Mouse (Mus musculus) forebrain, embryonic 16.5 days (tissue): ENCODE data around the gene Capn10. TPM values are rescaled to one million over a fixed set of nuclear protein-coding genes. Genes with fewer than 3 reads are reported as not detected.

Experiments
- ATAC-seq: fragments of 200-750 bp; cut with Nextera tagmentation; 2 replicates; pipeline ENCODE4 v1.8.0; 2017; ENCODE audit warnings: mild to moderate bottlenecking, moderate library complexity
- H3K27ac ChIP-seq: fragments of 300-500 bp; sonication (generic); 2 replicates; pipeline ENCODE4 v1.5.1; 2014; ENCODE audit warnings: low read length, control low read depth
- H3K27me3 ChIP-seq: fragments of 300-500 bp; sonication (generic); replicated peaks from 2 replicates; pipeline ENCODE4 v1.6.1; 2014; ENCODE audit warnings: low read length; ENCODE audit not compliant: control insufficient read depth, insufficient read depth
- H3K36me3 ChIP-seq: fragments of 300-500 bp; sonication (generic); 2 replicates; pipeline ENCODE4 v1.6.1; 2014; ENCODE audit not compliant: control insufficient read depth, insufficient read depth
- H3K4me1 ChIP-seq: fragments of 300-500 bp; sonication (generic); replicated peaks from 2 replicates; pipeline ENCODE4 v1.6.1; 2014; ENCODE audit warnings: low read length; ENCODE audit not compliant: control insufficient read depth, insufficient read depth
- H3K4me2 ChIP-seq: fragments of 300-500 bp; sonication (generic); 2 replicates; pipeline ENCODE4 v1.6.1; 2014; ENCODE audit warnings: mild to moderate bottlenecking, low read length, control low read depth
- H3K4me3 ChIP-seq: fragments of 300-500 bp; sonication (generic); replicated peaks from 2 replicates; pipeline ENCODE4 v1.5.1; 2014; ENCODE audit warnings: mild to moderate bottlenecking, low read length, control low read depth
- H3K9ac ChIP-seq: fragments of 300-500 bp; sonication (generic); replicated peaks from 2 replicates; pipeline ENCODE4 v1.6.1; 2014; ENCODE audit warnings: low read depth, low read length, control low read depth
- H3K9me3 ChIP-seq: fragments of 300-500 bp; sonication (generic); 2 replicates; pipeline ENCODE4 v1.6.1; 2016; ENCODE audit warnings: low read length; ENCODE audit not compliant: control insufficient read depth
- WGBS: fragments of 180-500 bp; shearing (Covaris S2); extraction: QIAGEN DNeasy Blood & Tissue Kit; methylation state at CpG from one replicate; pipeline ENCODE4 v1.1.7; 2014; 5-methylcytosine and 5-hydroxymethylcytosine counted together
- polyA plus RNA-seq: library from polyadenylated mRNA; unstranded; fragments of >200 nt; fragmentation: Nextera tagmentation; extraction: Ambion mirVana; gene quantifications from 2 replicates; pipeline ENCODE4 v1.2.1, GENCODE M21; 2015

Gene Capn10
- polyA plus RNA-seq, 1 experiment from 2014 or later: 65.5 TPM

- Histone ChIP-seq H3K4me2 (no peak overlapping the region), H3K4me1 (no peaks in the 10 kb centered on the region), H3K9ac (no peak overlapping the region), H3K27me3 (no peaks in the 10 kb centered on the region), H3K9me3 (no peaks in the 10 kb centered on the region), H3K4me3 (no peak overlapping the region), H3K36me3 (no peaks in the 10 kb centered on the region), H3K27ac (no peak overlapping the region)
- 85% methylated on average over 7 of the region's 7 CpGs for WGBS
- no peak for ATAC-seq
These were observed 47.1 kb downstream of the Capn10 start for GRCm38 (mm10) chr1:92981056-92981845.

GRCm38 (mm10) chr1:92982931-92983605 lies 48.9 kb downstream of the Capn10 start:
- H3K4me1 ChIP-seq: no peaks in the 10 kb centered on the region
- no peak overlapping the region for H3K4me3 ChIP-seq
- no peak overlapping the region for H3K9ac ChIP-seq
- H3K27me3 ChIP-seq: no peaks in the 10 kb centered on the region
- no peak overlapping the region for H3K27ac ChIP-seq
- 91% methylated on average over 17 of the region's 17 CpGs for WGBS
- H3K36me3 ChIP-seq: no peaks in the 10 kb centered on the region
- H3K9me3 ChIP-seq: no peaks in the 10 kb centered on the region
- H3K4me2 ChIP-seq: no peak overlapping the region
- ATAC-seq: no peak

- no peak for ATAC-seq
- no peak overlapping the region for H3K27ac ChIP-seq
- no peaks in the 10 kb centered on the region for H3K36me3 ChIP-seq
- no peak overlapping the region for H3K4me2 ChIP-seq
- no peaks in the 10 kb centered on the region for H3K9me3 ChIP-seq
- WGBS: 88% methylated on average over 5 of the region's 5 CpGs
- no peaks in the 10 kb centered on the region for H3K4me1 ChIP-seq
- H3K4me3 ChIP-seq: no peak overlapping the region
- H3K9ac ChIP-seq: no peak overlapping the region
- H3K27me3 ChIP-seq: no peaks in the 10 kb centered on the region
These were observed 50.8 kb downstream of the Capn10 start for GRCm38 (mm10) chr1:92984999-92985398.

GRCm38 (mm10) chr1:92988894-92989293 lies 54.7 kb downstream of the Capn10 start:
- H3K36me3 ChIP-seq: no peaks in the 10 kb centered on the region
- H3K4me3 ChIP-seq: no peak overlapping the region
- no peaks in the 10 kb centered on the region for H3K9me3 ChIP-seq
- H3K9ac ChIP-seq: no peak overlapping the region
- H3K4me2 ChIP-seq: no peak overlapping the region
- H3K27ac ChIP-seq: no peak overlapping the region
- no peaks in the 10 kb centered on the region for H3K27me3 ChIP-seq
- H3K4me1 ChIP-seq: no peaks in the 10 kb centered on the region
- 85% methylated on average over 4 of the region's 4 CpGs for WGBS
- ATAC-seq: no peak

- H3K27me3 ChIP-seq: no peaks in the 10 kb centered on the region
- H3K4me2 ChIP-seq: no peak overlapping the region
- WGBS: 65% methylated on average over 4 of the region's 4 CpGs
- no peaks in the 10 kb centered on the region for H3K36me3 ChIP-seq
- ATAC-seq: no peak
- no peak overlapping the region for H3K27ac ChIP-seq
- no peaks in the 10 kb centered on the region for H3K9me3 ChIP-seq
- H3K9ac ChIP-seq: no peak overlapping the region
- no peak overlapping the region for H3K4me3 ChIP-seq
- H3K4me1 ChIP-seq: no peaks in the 10 kb centered on the region
These were observed 55.7 kb downstream of the Capn10 start for GRCm38 (mm10) chr1:92989891-92990290.

- Histone ChIP-seq H3K36me3 (no peaks in the 10 kb centered on the region), H3K9me3 (no peaks in the 10 kb centered on the region), H3K4me3 (no peak overlapping the region), H3K4me1 (no peaks in the 10 kb centered on the region), H3K9ac (no peak overlapping the region), H3K4me2 (no peak overlapping the region), H3K27ac (no peak overlapping the region), H3K27me3 (no peaks in the 10 kb centered on the region)
- WGBS: 82% methylated on average over 6 of the region's 6 CpGs
- ATAC-seq: no peak
These were observed 58.2 kb downstream of the Capn10 start for GRCm38 (mm10) chr1:92992214-92992855.

GRCm38 (mm10) chr1:92992880-92993279 lies 58.7 kb downstream of the Capn10 start:
- Histone ChIP-seq H3K4me1 (no peaks in the 10 kb centered on the region), H3K9ac (no peak overlapping the region), H3K27ac (no peak overlapping the region), H3K9me3 (no peaks in the 10 kb centered on the region), H3K4me3 (no peak overlapping the region), H3K36me3 (no peaks in the 10 kb centered on the region), H3K27me3 (no peaks in the 10 kb centered on the region), H3K4me2 (no peak overlapping the region)
- no peak for ATAC-seq
- 73% methylated on average over 2 of the region's 2 CpGs for WGBS

Other genes with a start within 250 kb of the Capn10 start
- 70.4 and 72.7 TPM in 2 replicates for gene Gpc1, start 102.7 kb upstream of the Capn10 start, polyA plus RNA-seq
- 0.71 and 1.1 TPM in 2 replicates for gene Ankmy1, start 31.5 kb upstream of the Capn10 start, polyA plus RNA-seq
- 11.3 and 13.2 TPM in 2 replicates for gene Dusp28, start 27.4 kb upstream of the Capn10 start, polyA plus RNA-seq
- 28.5 and 31.0 TPM in 2 replicates for gene Rnpepl1, start 23.6 kb upstream of the Capn10 start, polyA plus RNA-seq
- gene Gpr35, start 16.5 kb downstream of the Capn10 start, polyA plus RNA-seq: 0.35 and 0.75 TPM in 2 replicates
- gene Aqp12, start 72.0 kb downstream of the Capn10 start, polyA plus RNA-seq: not detected in 2 replicates
- 322 and 396 TPM in 2 replicates for gene Kif1a, start 167.6 kb downstream of the Capn10 start, polyA plus RNA-seq
- not detected in 2 replicates for gene Agxt, start 200.9 kb downstream of the Capn10 start, polyA plus RNA-seq
- gene 2310007B03Rik, start 226.6 kb downstream of the Capn10 start, polyA plus RNA-seq: 0.17 and 0.19 TPM in 2 replicates
- gene Crocc2, start 234.3 kb downstream of the Capn10 start, polyA plus RNA-seq: 0.30 and 0.31 TPM in 2 replicates